Mouse (Mus musculus): ENCODE measurements around the gene Gm20388. TPM values are rescaled to one million over a fixed set of nuclear protein-coding genes. Genes with fewer than 3 reads are reported as not detected.

The Gm20388 gene
- polyA plus RNA-seq, 1 experiment = 0.36 TPM

DNA sequence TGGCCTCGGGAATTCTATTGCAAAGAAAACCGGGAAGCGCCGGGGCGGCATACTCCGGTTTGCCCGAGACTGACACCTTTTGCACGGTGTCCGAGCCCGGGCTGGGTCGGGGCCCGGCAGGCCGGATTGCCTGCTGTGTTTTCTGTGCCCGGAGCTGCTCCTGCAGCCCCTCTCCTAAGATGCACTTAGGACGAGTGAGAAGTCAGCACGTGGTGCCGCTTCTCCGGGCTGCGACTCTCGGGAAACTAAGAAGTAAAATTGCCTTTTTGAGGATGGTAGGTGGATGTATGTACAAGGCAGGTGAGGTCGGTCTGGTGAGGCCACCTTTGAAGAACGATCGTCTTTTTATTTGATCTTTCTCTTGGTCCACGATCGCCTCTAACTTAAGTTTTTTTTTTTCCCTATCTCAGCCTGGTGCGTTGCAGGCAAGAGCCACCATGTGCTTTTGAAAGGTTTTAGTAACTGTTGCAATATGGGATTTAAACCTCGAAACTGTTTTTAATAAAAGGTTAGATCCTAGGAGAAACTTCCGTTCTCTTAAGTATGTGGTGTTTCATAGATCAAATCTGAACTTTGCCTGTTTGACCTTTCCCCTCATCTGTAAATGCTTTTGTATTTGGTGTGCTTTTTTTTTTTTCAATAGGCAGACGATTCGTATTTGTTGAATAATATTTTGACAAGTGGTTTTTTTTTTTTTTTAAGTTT, 769 bp downstream of the Gm20388 start:
- TF ChIP-seq TAL1 (IDR thresholded peaks at IDR 0.05; ENCODE audit: low read length) (no peak), GATA1 (IDR thresholded peaks at IDR 0.05; ENCODE audit: low read length) (no peak)
- H3K36me3 ChIP-seq (ENCODE audit: control insufficient read depth) = peaks cover 33% of the 10 kb centered on the region
- no peaks in the 10 kb centered on the region for H3K27me3 ChIP-seq (ENCODE audit: control insufficient read depth)
- peak overlapping the region; percentile 99 for H3K4me3 ChIP-seq (replicated peaks)
- peaks cover 82% of the 10 kb centered on the region for H3K4me1 ChIP-seq (ENCODE audit: control insufficient read depth)
- H3K9me3 ChIP-seq (ENCODE audit: control insufficient read depth, low read length) = no peaks in the 10 kb centered on the region

DNA sequence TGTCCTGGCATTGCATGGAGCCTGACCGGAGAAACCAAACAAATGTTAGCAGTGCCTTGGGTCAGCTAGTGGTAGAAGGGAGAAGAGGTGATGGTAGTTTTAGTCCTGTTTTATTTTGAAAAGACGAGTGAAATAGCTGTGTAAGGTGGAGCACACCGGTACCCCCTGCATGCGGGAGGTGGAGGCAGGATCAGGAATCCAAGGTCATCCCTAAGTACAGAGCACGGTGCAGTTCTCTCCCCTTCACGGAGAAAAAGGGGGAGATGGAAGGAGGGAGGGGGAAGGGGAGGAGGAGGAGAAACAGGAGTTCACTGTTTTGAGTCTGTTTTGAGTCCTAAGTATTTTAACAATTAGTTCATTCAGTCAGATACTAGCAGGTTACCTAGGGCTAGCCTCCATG, 2.0 kb downstream of the Gm20388 start:
- TF ChIP-seq GATA1 (IDR thresholded peaks at IDR 0.05; ENCODE audit: low read length) (no peak), TAL1 (IDR thresholded peaks at IDR 0.05; ENCODE audit: low read length) (no peak)
- Histone ChIP-seq H3K4me1 (ENCODE audit: control insufficient read depth) (peaks cover 89% of the 10 kb centered on the region), H3K4me3 (replicated peaks) (peak overlapping the region; percentile 99), H3K9me3 (ENCODE audit: control insufficient read depth, low read length) (no peaks in the 10 kb centered on the region), H3K27me3 (ENCODE audit: control insufficient read depth) (no peaks in the 10 kb centered on the region), H3K36me3 (ENCODE audit: control insufficient read depth) (peaks cover 40% of the 10 kb centered on the region)

DNA sequence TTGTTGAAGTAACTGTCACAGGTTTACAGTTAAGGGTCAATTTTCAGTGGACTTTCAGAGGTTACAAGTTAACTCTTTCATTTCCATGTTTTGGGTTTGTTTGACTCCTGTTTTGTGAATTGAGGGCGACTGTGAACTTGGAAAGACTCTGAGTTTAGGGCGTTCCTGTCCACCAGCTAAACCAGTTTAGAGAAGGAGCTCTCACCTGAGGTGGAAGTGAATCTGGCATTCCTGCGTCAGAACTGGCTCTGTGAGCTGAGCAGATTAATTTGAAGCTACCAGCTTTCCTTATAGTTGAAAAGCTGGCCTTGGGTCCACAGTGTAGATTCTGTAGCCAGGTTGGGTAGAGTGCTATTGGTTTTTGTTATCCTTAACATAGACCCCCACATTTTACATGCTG, 2.5 kb downstream of the Gm20388 start:
- Histone ChIP-seq H3K36me3 (ENCODE audit: control insufficient read depth) (peaks cover 40% of the 10 kb centered on the region), H3K9me3 (ENCODE audit: control insufficient read depth, low read length) (no peaks in the 10 kb centered on the region), H3K27me3 (ENCODE audit: control insufficient read depth) (no peaks in the 10 kb centered on the region), H3K4me1 (ENCODE audit: control insufficient read depth) (peaks cover 89% of the 10 kb centered on the region), H3K4me3 (replicated peaks) (peak overlapping the region; percentile 99)
- TF ChIP-seq GATA1 (IDR thresholded peaks at IDR 0.05; ENCODE audit: low read length) (no peak), TAL1 (IDR thresholded peaks at IDR 0.05; ENCODE audit: low read length) (no peak)

DNA sequence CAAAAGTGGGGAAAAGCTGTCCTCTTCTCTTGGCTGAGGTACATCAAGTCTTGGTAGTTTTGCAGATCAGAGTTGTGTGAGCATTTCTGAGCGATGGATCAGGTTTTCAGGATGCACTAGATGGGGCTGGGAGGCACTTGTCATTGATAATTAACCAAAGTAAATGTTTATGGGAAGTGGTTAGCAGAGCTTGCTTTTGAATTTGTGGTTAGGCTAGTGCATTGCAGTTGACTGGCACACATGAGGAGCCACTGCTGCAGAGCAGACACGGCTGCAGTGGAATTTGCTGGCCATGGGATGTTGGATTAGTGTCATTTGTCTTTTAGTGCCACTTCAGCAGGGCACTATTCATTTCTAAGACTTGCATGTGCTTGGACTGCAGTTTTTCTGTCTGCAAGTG, 3.5 kb downstream of the Gm20388 start:
- Histone ChIP-seq H3K4me3 (replicated peaks) (peak overlapping the region; percentile 99), H3K27me3 (ENCODE audit: control insufficient read depth) (no peaks in the 10 kb centered on the region), H3K36me3 (ENCODE audit: control insufficient read depth) (peaks cover 48% of the 10 kb centered on the region), H3K4me1 (ENCODE audit: control insufficient read depth) (peaks cover 91% of the 10 kb centered on the region), H3K9me3 (ENCODE audit: control insufficient read depth, low read length) (peaks cover 6% of the 10 kb centered on the region)
- no peak for TF ChIP-seq GATA1 (IDR thresholded peaks at IDR 0.05; ENCODE audit: low read length)
- TF ChIP-seq TAL1 (IDR thresholded peaks at IDR 0.05; ENCODE audit: low read length) = no peak

GRCm38 (mm10) chr8:119915298-119915697, 4.7 kb downstream of the Gm20388 start:
- H3K9me3 ChIP-seq (ENCODE audit: control insufficient read depth, low read length) = peaks cover 9% of the 10 kb centered on the region
- no peak for TF ChIP-seq TAL1 (IDR thresholded peaks at IDR 0.05; ENCODE audit: low read length)
- TF ChIP-seq GATA1 (IDR thresholded peaks at IDR 0.05; ENCODE audit: low read length) = no peak
- peaks cover 93% of the 10 kb centered on the region for H3K4me1 ChIP-seq (ENCODE audit: control insufficient read depth)
- H3K36me3 ChIP-seq (ENCODE audit: control insufficient read depth) = peaks cover 56% of the 10 kb centered on the region
- no peaks in the 10 kb centered on the region for H3K27me3 ChIP-seq (ENCODE audit: control insufficient read depth)
- peak overlapping the region; percentile 17 for H3K4me3 ChIP-seq (replicated peaks)

DNA sequence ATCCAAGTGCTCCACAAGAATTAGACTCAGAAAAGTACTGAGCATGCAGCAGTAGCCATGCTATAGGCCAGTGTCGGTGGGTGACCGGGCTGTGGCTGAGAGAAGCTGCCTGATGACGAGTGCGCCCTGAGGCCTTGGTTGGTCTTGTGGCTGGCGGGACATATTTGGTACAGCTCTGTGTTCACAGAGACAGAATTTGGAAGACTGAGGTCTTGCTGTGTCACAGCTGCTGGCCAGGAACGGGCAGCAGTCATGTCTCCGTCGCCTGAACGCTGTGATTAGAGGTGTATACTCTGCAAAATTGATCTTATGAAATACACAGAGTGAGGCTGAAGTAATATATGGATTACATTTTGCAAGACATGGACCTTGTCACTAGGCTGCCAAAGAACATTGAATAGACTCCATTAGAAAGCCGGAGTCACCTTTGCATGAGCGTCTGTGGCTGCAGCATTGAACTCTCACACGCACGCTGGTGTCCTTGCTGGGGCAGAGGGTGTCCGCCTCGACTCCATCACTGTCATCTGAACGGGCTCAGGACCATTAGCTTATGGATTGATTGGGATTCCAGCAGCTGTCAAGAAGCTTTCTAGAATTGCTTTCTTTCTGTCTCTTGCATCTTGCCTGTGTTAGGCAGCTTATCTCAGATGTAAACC, 5.7 kb downstream of the Gm20388 start:
- H3K4me1 ChIP-seq (ENCODE audit: control insufficient read depth) = peaks cover 96% of the 10 kb centered on the region
- no peak for TF ChIP-seq TAL1 (IDR thresholded peaks at IDR 0.05; ENCODE audit: low read length)
- no peak for TF ChIP-seq GATA1 (IDR thresholded peaks at IDR 0.05; ENCODE audit: low read length)

DNA sequence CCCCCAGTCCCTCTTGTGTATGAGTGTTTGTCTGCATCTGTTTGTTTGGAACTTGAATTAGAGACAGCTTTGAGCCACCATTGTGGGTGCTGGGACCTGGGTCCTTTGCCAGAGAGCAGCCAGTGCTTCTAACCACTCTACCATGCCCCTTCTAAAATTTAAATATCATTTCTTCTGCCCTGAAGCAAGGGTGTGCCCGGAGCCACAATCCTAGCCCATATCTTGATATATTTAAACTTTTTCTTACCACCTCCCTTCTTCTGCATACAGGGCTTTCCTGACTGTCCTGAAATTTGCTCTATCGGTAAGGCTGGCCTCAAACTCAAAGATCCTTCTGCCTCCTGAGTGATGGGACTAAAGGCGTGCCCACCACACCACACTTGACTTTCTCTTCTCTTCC, 6.8 kb downstream of the Gm20388 start:
- Histone ChIP-seq H3K4me3 (replicated peaks) (peak overlapping the region; percentile 59), H3K4me1 (ENCODE audit: control insufficient read depth) (peaks cover 96% of the 10 kb centered on the region)
- TF ChIP-seq TAL1 (IDR thresholded peaks at IDR 0.05; ENCODE audit: low read length) (no peak), GATA1 (IDR thresholded peaks at IDR 0.05; ENCODE audit: low read length) (no peak)

More for the DNA sequence above, 5.7 kb downstream of the Gm20388 start:
- Histone ChIP-seq H3K4me3 (replicated peaks) (peak overlapping the region; percentile 59), H3K27me3 (ENCODE audit: control insufficient read depth) (no peaks in the 10 kb centered on the region), H3K9me3 (ENCODE audit: control insufficient read depth, low read length) (peaks cover 9% of the 10 kb centered on the region), H3K36me3 (ENCODE audit: control insufficient read depth) (peaks cover 67% of the 10 kb centered on the region)

GRCm38 (mm10) chr8:119918155-119918567, 7.5 kb downstream of the Gm20388 start:
- peak; percentile 87 for TF ChIP-seq TAL1 (IDR thresholded peaks at IDR 0.05; ENCODE audit: low read length)
- peak; percentile 85 for TF ChIP-seq GATA1 (IDR thresholded peaks at IDR 0.05; ENCODE audit: low read length)
- Histone ChIP-seq H3K4me3 (replicated peaks) (peak overlapping the region; percentile 59), H3K36me3 (ENCODE audit: control insufficient read depth) (peaks cover 70% of the 10 kb centered on the region), H3K9me3 (ENCODE audit: control insufficient read depth, low read length) (peaks cover 9% of the 10 kb centered on the region), H3K4me1 (ENCODE audit: control insufficient read depth) (peaks cover 91% of the 10 kb centered on the region), H3K27me3 (ENCODE audit: control insufficient read depth) (no peaks in the 10 kb centered on the region)

More for the DNA sequence above, 6.8 kb downstream of the Gm20388 start:
- peaks cover 74% of the 10 kb centered on the region for H3K36me3 ChIP-seq (ENCODE audit: control insufficient read depth)
- peaks cover 9% of the 10 kb centered on the region for H3K9me3 ChIP-seq (ENCODE audit: control insufficient read depth, low read length)
- H3K27me3 ChIP-seq (ENCODE audit: control insufficient read depth) = no peaks in the 10 kb centered on the region

GRCm38 (mm10) chr8:119923259-119923658, 12.6 kb downstream of the Gm20388 start:
- H3K4me3 ChIP-seq (replicated peaks) = no peak overlapping the region
- peaks cover 9% of the 10 kb centered on the region for H3K9me3 ChIP-seq (ENCODE audit: control insufficient read depth, low read length)
- peaks cover 76% of the 10 kb centered on the region for H3K36me3 ChIP-seq (ENCODE audit: control insufficient read depth)
- TF ChIP-seq GATA1 (IDR thresholded peaks at IDR 0.05; ENCODE audit: low read length) (no peak), TAL1 (IDR thresholded peaks at IDR 0.05; ENCODE audit: low read length) (no peak)
- no peaks in the 10 kb centered on the region for H3K27me3 ChIP-seq (ENCODE audit: control insufficient read depth)
- H3K4me1 ChIP-seq (ENCODE audit: control insufficient read depth) = peaks cover 83% of the 10 kb centered on the region

Measured in erythroblast, embryonic 14.5 days (primary cell).